Mouse (Mus musculus) adipose tissue, adult 10 weeks (tissue): ENCODE data around the gene Dll1. TPM values are rescaled to one million over a fixed set of nuclear protein-coding genes. Genes with fewer than 3 reads are reported as not detected.

Experiments
- polyA plus RNA-seq: library from polyadenylated mRNA; stranded (reverse); fragments of 350-450 nt; fragmentation: Illumina TruSeq; extraction: RNeasy Lipid Tissue Mini Kit (QIAGEN cat#74804); gene quantifications from one replicate; pipeline ENCODE4 v1.2.3, GENCODE M21; 2014; ENCODE audit warnings: low read depth, low replicate concordance

Dll1 gene
- polyA plus RNA-seq: 7.9 TPM

DNA sequence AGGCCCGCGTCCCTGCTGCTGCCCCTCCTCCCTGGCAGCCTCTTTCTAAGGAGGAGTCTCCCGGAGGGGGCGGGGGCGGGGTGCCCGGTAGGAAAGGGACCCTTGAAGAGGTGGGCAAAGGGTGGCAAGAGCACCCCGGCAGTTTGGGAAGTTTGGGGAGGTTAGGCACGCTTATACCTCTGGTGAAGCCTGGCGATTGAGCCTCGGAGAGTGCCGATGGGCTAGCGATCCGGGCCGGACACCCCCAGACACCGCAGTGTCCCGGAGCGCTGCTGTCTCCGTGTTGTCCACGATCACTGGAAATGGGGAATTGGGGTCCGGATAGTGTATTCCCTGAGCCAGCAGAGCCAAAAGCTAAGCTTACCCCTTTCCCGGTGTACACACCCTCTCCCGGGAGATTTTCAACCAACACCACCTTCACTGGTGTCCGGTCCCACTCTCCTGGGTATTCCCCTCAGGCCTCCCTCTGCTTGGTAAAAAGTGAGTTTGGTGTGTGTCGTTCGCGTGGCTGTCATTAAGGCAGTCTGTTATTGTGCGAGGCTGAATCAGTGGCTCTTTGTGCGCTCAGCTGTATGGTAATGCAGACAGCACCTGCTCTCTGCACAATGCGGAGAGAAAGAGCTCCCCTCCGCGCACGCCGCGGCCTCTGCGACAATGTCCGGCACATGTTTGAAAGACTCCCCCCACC is at the start of gene Dll1:
Gene Dll1 (minus strand): TSS at position 379 of the 688 bp plus-strand sequence.

DNA sequence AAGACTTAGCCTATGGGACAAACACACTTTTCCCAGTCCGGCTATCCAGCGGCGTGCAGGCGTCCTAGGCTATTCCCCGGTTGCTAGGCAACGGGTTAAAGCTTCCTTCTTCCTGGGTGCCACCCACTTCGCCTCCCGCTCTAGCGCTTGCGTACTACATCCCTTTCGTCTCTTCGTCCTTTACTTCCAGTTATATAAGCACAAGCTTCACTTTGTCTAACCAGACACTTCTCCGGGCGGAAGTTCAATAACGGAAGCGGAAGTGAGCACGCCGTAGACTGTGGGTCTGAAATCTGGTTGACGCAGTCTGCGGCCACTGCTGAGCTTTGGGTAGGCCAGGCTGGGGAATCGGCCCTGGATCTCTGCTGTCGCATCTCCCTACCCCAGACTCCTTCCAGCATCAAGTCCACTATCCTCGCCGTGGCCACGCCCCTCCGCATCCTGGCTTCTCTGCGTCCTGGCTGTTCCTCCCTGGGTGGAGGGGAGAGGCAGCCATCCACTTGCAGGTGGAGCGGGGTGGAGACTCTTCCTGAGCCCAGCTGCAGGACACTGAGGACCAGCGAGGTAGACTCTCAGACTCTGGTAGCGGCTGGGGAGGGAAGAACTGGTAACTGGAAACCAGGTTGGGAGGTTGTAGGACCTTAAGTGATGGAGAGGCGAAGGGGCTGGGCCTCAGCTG is 19.5 kb upstream of the Dll1 start, which contains the start of gene Fam120b:
Gene Fam120b (plus strand): TSS at position 206 of the 679 bp plus-strand sequence.

Other genes with a start within 250 kb of the Dll1 start
- 21.7 TPM for gene Fam120b, start 19.3 kb upstream of the Dll1 start, polyA plus RNA-seq
- gene Psmb1, start 122.9 kb upstream of the Dll1 start, polyA plus RNA-seq: 124 TPM
- gene Tbp, start 123.0 kb upstream of the Dll1 start, polyA plus RNA-seq: 33.6 TPM
- gene Pdcd2, start 150.4 kb upstream of the Dll1 start, polyA plus RNA-seq: 27.7 TPM
- 10.0 TPM for gene Prdm9, start 187.5 kb upstream of the Dll1 start, polyA plus RNA-seq